ENCODE assay signal across 11 mouse cellular contexts in genomic region chr7:80204362-80204761, GRCm38 (mm10). TPM values are rescaled to one million over a fixed set of nuclear protein-coding genes. Genes with fewer than 3 reads are reported as not detected.
A peak's percentile ranks its signal among the peaks of the same experiment; 100 is the strongest.
DNase-seq lines count a peak whose midpoint lies in the region; ATAC-seq and TF ChIP-seq lines count a peak whose summit lies in the region.
"Had no signal": no experiment of that assay in that cellular context is flagged by ENCODE, and none has a peak within 500 bp of the region (broad histone marks: within the 10 kb centered on the region; RNA-seq: fewer than 3 reads in every experiment).

No protein-coding gene starts in this region.

- peaks cover 89% of the 10 kb centered on the region for H3K4me1 ChIP-seq in liver, embryonic 11.5 days (replicated peaks; ENCODE audit: control insufficient read depth, insufficient read depth, low read length)
- H3K4me1 ChIP-seq in G1E (ENCODE audit: insufficient read depth, low read depth, low read length): peaks cover 100% of the 10 kb centered on the region
- peaks cover 100% of the 10 kb centered on the region for H3K4me1 ChIP-seq in liver, embryonic 15.5 days (replicated peaks)

- no peak for TF ChIP-seq CTCF in G1E (IDR thresholded peaks at IDR 0.05; ENCODE audit: low read depth, low read length)

- 0 out of 2 replicates have a peak overlapping the region, but pooled peaks have one; percentile 16 for H3K9ac ChIP-seq in liver, embryonic 11.5 days (ENCODE audit: low read depth, low read length)
- H3K9ac ChIP-seq in liver, embryonic 15.5 days: peak overlapping the region; percentile 55; the same call in 1 of the 2 replicates

- WGBS in liver, embryonic 11.5 days: 76% methylated on average over 4 of the region's 4 CpGs
- WGBS in liver, embryonic 15.5 days (ENCODE audit: insufficient replicate concordance): 54% methylated on average over 4 of the region's 4 CpGs

- H3K4me2 ChIP-seq in liver, embryonic 11.5 days: no peak overlapping the region
- H3K4me2 ChIP-seq in liver, embryonic 15.5 days: peak overlapping the region; percentile 91
- H3K4me2 ChIP-seq: midbrain, embryonic 11.5 days had no signal

- peaks cover 9% of the 10 kb centered on the region; the same call in 1 of the 2 replicates for H3K36me3 ChIP-seq in liver, embryonic 11.5 days (ENCODE audit: control insufficient read depth, insufficient read depth, low read length)
- peaks cover 82% of the 10 kb centered on the region for H3K36me3 ChIP-seq in G1E (replicated peaks)
- peaks cover 53% of the 10 kb centered on the region for H3K36me3 ChIP-seq in liver, embryonic 15.5 days (replicated peaks)

- no peaks in the 10 kb centered on the region for H3K9me3 ChIP-seq in liver, embryonic 11.5 days (ENCODE audit: control insufficient read depth, low read length)
- no peaks in the 10 kb centered on the region for H3K9me3 ChIP-seq in G1E (replicated peaks)
- no peaks in the 10 kb centered on the region for H3K9me3 ChIP-seq in liver, embryonic 15.5 days (replicated peaks)

- 0 out of 2 replicates have a peak overlapping the region, but pooled peaks have one; percentile 21 for H3K27ac ChIP-seq in liver, embryonic 11.5 days (ENCODE audit: low read depth, low read length)
- peak overlapping the region; percentile 100 for H3K27ac ChIP-seq in liver, embryonic 15.5 days (replicated peaks)

- no peak for ATAC-seq in liver, embryonic 11.5 days (replicated peaks; ENCODE audit: low FRiP score)
- no peak for ATAC-seq in G1E (ENCODE audit: extremely low read depth, insufficient number of reproducible peaks, low FRiP score, poor library complexity, severe bottlenecking)
- ATAC-seq in liver, embryonic 15.5 days (ENCODE audit: insufficient read depth): no peak
- ATAC-seq in megakaryocyte-erythroid progenitor cell, adult 5-6 weeks (replicated peaks; ENCODE audit: low FRiP score, low TSS enrichment, poor library complexity, severe bottlenecking): no peak

- H3K27me3 ChIP-seq in liver, embryonic 11.5 days (replicated peaks; ENCODE audit: control insufficient read depth, insufficient read depth, low read length): no peaks in the 10 kb centered on the region
- no peaks in the 10 kb centered on the region for H3K27me3 ChIP-seq in G1E (ENCODE audit: insufficient read depth, low read length)
- no peaks in the 10 kb centered on the region for H3K27me3 ChIP-seq in liver, embryonic 15.5 days

- DNase-seq in liver, embryonic 11.5 days (ENCODE audit: low spot score): no peak
- DNase-seq in liver (no peak), G1E (ENCODE audit: low spot score) (no peak)
- DNase-seq in CD4-positive helper T cell, adult 2 months (ENCODE audit: low read depth, low spot score): peak; percentile 81
- DNase-seq in urinary bladder, postnatal 10 days (ENCODE audit: low spot score): no peak
- DNase-seq: adrenal gland, postnatal 10 days; heart, postnatal 10 days; kidney, adult 9 months had no signal

- H3K4me3 ChIP-seq in liver, embryonic 11.5 days (ENCODE audit: low read depth, low read length): no peak overlapping the region
- peak overlapping the region; percentile 47; the same call in 1 of the 2 replicates for H3K4me3 ChIP-seq in G1E (ENCODE audit: low read depth, low read length)
- no peak overlapping the region for H3K4me3 ChIP-seq in liver, embryonic 15.5 days (replicated peaks)

RNA-seq across cellular contexts. Expression of gene Sema4b, which starts 17.7 kb away (rescaled TPM):
- polyA plus RNA-seq in liver, embryonic 11.5 days (2014; fragmentation: Nextera tagmentation; extraction: Ambion mirVana): 11.7 and 12.9 TPM in 2 replicates
- total RNA-seq in G1E (2014; fragmentation: Nextera tagmentation) (35.6 and 69.0 TPM in 2 replicates), G1E (2017) (21.7 and 23.9 TPM in 2 replicates)
- polyA plus RNA-seq in G1E (2012): 19.0 and 26.5 TPM in 2 replicates
- 15.2 and 15.5 TPM in 2 replicates for polyA plus RNA-seq in liver, embryonic 15.5 days (2015; fragmentation: Nextera tagmentation; extraction: Ambion mirVana)
- 8.3 and 13.4 TPM in 2 replicates for total RNA-seq in megakaryocyte-erythroid progenitor cell, adult 5-6 weeks (2014; fragmentation: Nextera tagmentation)
- total RNA-seq in megakaryocyte-erythroid progenitor cell, adult 5-6 weeks (2017): 3.2 and 3.4 TPM in 2 replicates

RNA-seq across cellular contexts. Expression of gene Cib1, which starts 28.3 kb away (rescaled TPM):
- 113 and 114 TPM in 2 replicates for polyA plus RNA-seq in liver, embryonic 11.5 days (2014; fragmentation: Nextera tagmentation; extraction: Ambion mirVana)
- total RNA-seq in G1E (2014; fragmentation: Nextera tagmentation): 35.2 and 44.2 TPM in 2 replicates
- total RNA-seq in G1E (2017): 82.9 and 124 TPM in 2 replicates
- 43.6 and 49.6 TPM in 2 replicates for polyA plus RNA-seq in G1E (2012)
- 84.7 and 85.0 TPM in 2 replicates for polyA plus RNA-seq in liver, embryonic 15.5 days (2015; fragmentation: Nextera tagmentation; extraction: Ambion mirVana)
- total RNA-seq in megakaryocyte-erythroid progenitor cell, adult 5-6 weeks (2014; fragmentation: Nextera tagmentation): 65.7 and 67.1 TPM in 2 replicates
- total RNA-seq in megakaryocyte-erythroid progenitor cell, adult 5-6 weeks (2017): 28.8 and 42.4 TPM in 2 replicates

RNA-seq across cellular contexts. Expression of gene Gdpgp1, which starts 28.3 kb away (rescaled TPM):
- polyA plus RNA-seq in liver, embryonic 11.5 days (2014; fragmentation: Nextera tagmentation; extraction: Ambion mirVana): 6.5 and 7.4 TPM in 2 replicates
- total RNA-seq in G1E (2014; fragmentation: Nextera tagmentation): 10.2 and 14.1 TPM in 2 replicates
- 5.9 and 6.2 TPM in 2 replicates for total RNA-seq in G1E (2017)
- polyA plus RNA-seq in G1E (2012): 3.7 and 3.8 TPM in 2 replicates
- 2.0 and 2.1 TPM in 2 replicates for polyA plus RNA-seq in liver, embryonic 15.5 days (2015; fragmentation: Nextera tagmentation; extraction: Ambion mirVana)
- total RNA-seq in megakaryocyte-erythroid progenitor cell, adult 5-6 weeks (2014; fragmentation: Nextera tagmentation): 8.2 and 9.7 TPM in 2 replicates
- total RNA-seq in megakaryocyte-erythroid progenitor cell, adult 5-6 weeks (2017): 2.7 and 4.7 TPM in 2 replicates

RNA-seq across cellular contexts. Expression of gene Ttll13, which starts 41.8 kb away (rescaled TPM):
- 0.52 and 1.6 TPM in 2 replicates for polyA plus RNA-seq in liver, embryonic 11.5 days (2014; fragmentation: Nextera tagmentation; extraction: Ambion mirVana)
- total RNA-seq in G1E (2014; fragmentation: Nextera tagmentation) (1.5 and 3.7 TPM in 2 replicates), G1E (2017) (0.35 and 3.3 TPM in 2 replicates)
- 0.13 and 0.26 TPM in 2 replicates for polyA plus RNA-seq in G1E (2012)
- polyA plus RNA-seq in liver, embryonic 15.5 days (2015; fragmentation: Nextera tagmentation; extraction: Ambion mirVana): 0.16 and 0.20 TPM in 2 replicates
- total RNA-seq in megakaryocyte-erythroid progenitor cell, adult 5-6 weeks (2014; fragmentation: Nextera tagmentation): not detected in 2 replicates
- 0.11 and 1.9 TPM in 2 replicates for total RNA-seq in megakaryocyte-erythroid progenitor cell, adult 5-6 weeks (2017)

RNA-seq across cellular contexts. Expression of gene Ngrn, which starts 56.7 kb away (rescaled TPM):
- 55.1 and 58.4 TPM in 2 replicates for polyA plus RNA-seq in liver, embryonic 11.5 days (2014; fragmentation: Nextera tagmentation; extraction: Ambion mirVana)
- total RNA-seq in G1E (2014; fragmentation: Nextera tagmentation): 40.6 and 61.3 TPM in 2 replicates
- total RNA-seq in G1E (2017): 76.2 and 82.7 TPM in 2 replicates
- 41.9 and 43.6 TPM in 2 replicates for polyA plus RNA-seq in G1E (2012)
- 25.4 and 28.3 TPM in 2 replicates for polyA plus RNA-seq in liver, embryonic 15.5 days (2015; fragmentation: Nextera tagmentation; extraction: Ambion mirVana)
- total RNA-seq in megakaryocyte-erythroid progenitor cell, adult 5-6 weeks (2014; fragmentation: Nextera tagmentation): 24.4 and 37.7 TPM in 2 replicates
- total RNA-seq in megakaryocyte-erythroid progenitor cell, adult 5-6 weeks (2017): 18.8 and 25.7 TPM in 2 replicates
